Mouse (Mus musculus) retina, postnatal 1 day (tissue): ENCODE results near the gene D11Wsu47e.
"Not testable (repeated sequence)": the region's sequence is repeated elsewhere in the genome, so short reads cannot be mapped to it uniquely, and the experiment has no call there.

Experiments used
- DNase-seq: peaks from one replicate; pipeline ENCODE4 v3.0.0-alpha.2; 2012

Gene D11Wsu47e

GRCm38 (mm10) chr11:113683957-113684706 lies at the start of gene D11Wsu47e, which contains the start of gene Fam104a:
Gene D11Wsu47e (plus strand): TSS chr11:113684412.
Gene Fam104a (minus strand): TSS chr11:113684155.
- peak; percentile 98 for DNase-seq

GRCm38 (mm10) chr11:113634699-113635121 lies 49.5 kb upstream of the D11Wsu47e start:
- peak; percentile 44 for DNase-seq

DNA sequence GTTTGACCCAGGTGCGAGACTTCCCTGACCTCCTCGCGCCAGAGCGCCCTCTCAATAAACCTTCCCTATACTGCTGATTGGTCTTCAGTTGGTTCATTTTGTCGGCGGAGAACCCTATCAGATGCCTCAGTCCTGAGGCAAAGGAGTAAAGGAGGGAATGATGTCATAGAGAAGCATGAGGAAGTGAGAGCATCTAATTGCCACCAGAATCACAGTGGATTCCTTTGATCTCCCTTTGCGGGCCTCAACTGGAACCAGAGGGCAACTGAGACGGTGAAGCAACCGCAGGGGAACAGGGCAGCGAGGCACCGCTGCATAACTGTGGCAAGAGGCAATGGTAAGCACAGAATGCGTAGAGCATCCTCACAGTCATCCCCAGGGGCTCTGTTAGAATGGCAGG lies 45.5 kb upstream of the D11Wsu47e start:
- DNase-seq, result no peak

- no peak for DNase-seq
These were observed 39.0 kb upstream of the D11Wsu47e start for GRCm38 (mm10) chr11:113645181-113645580.

- peak; percentile 85 for DNase-seq
These were observed 36.1 kb upstream of the D11Wsu47e start for GRCm38 (mm10) chr11:113648152-113648551.

GRCm38 (mm10) chr11:113648690-113649352 lies 35.4 kb upstream of the D11Wsu47e start, which contains the start of gene Cog1:
Gene Cog1 (plus strand): TSS chr11:113649169.
- peak; percentile 11 for DNase-seq

- peak; percentile 86 for DNase-seq
These were observed 34.6 kb upstream of the D11Wsu47e start, which contains the start of gene Slc39a11 for GRCm38 (mm10) chr11:113649353-113650210. Gene Slc39a11 (minus strand): TSS chr11:113650079.

DNA sequence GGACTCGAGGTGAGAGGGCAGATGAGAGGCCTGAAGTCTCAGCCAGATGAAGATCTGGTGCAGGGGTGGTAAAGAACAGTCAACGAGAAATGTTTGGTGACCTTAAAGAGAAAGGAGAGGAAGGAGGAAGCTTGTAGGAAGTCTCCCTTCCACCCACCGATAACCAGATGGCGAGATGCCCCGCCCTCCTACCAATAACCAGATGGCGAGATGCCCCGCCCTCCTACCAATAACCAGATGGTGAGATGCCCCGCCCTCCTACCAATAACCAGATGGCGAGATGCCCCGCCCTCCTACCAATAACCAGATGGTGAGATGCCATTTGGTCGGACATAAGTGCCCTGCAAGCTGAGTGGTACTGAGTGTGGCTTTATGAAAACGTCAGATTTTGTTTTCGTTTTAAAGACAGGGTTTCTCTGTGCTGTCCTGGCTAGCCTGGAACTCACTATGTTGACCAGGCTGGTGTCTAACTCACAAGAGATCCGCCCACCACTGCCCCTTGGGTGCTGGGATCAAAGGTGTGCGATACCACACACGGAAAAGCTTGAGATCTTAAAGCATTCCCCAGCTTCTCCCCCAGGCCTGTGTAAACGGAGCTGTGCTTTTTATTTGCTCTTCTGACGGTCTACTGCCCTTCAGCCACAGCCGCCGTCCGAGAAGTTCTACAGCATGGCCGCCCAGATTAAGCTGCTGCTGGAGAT lies 32.9 kb upstream of the D11Wsu47e start:
- DNase-seq, result peak; percentile 23

- DNase-seq, result peak; percentile 78
These were observed 32.3 kb upstream of the D11Wsu47e start for GRCm38 (mm10) chr11:113651907-113652273.

- DNase-seq, result no peak
These were observed 31.7 kb upstream of the D11Wsu47e start for GRCm38 (mm10) chr11:113652516-113652915.

- DNase-seq, result no peak
These were observed 30.1 kb upstream of the D11Wsu47e start for GRCm38 (mm10) chr11:113654105-113654504.

DNA sequence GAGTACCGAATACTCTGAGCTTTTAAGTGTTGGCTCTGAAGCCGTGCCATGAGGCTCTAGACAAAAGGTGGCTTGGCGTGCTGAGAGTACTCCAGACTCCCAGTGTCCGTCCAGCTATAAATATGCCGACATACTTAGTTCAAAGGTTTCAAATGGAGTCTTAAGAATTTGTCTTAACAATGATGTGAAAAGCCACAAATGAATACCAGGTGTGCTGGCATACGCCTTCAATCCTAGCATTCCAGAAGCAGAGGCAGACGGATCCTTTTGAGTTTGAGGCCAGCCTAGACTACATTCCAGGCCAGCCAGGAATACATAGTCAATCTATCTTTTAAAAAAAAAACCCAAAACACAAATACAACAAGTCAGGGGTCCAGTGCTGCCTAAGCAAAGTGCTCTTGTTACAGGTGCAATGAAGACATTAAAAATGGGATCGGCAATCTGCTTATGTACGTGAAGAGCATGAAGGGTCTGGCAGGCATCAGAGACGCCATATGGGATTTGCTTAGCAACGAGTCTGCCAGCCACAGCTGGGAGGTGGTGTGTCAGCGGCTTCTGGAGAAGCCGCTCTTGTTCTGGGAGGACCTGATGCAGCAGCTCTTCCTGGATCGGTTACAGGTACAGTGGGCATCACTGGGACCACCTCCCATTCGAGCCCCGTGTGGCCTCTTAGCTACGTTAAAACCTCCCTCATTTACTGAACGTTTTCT lies 29.5 kb upstream of the D11Wsu47e start:
- no peak for DNase-seq

DNA sequence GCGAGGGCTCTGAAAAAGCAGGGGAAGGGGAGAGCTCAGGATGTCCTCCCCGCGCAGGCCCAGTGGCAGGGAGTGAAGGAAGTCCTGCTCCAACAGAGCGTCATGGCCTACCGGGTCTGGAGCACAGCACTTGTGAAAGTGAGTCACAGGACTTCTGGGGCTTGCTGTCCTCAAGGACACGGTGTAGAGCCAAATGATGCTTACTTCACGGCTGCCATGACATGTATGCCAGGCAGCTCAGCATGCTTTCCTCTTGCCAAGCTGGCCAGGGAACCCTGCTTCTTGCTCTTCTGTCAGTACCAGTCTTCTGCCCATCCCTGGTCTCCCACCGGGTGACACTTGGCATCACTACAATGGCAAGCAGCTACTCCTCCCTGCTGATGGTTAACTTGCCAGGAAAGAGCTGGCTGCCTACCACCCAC lies 27.7 kb upstream of the D11Wsu47e start:
- DNase-seq, result no peak

GRCm38 (mm10) chr11:113657221-113657620 lies 27.0 kb upstream of the D11Wsu47e start:
- DNase-seq, result no peak

DNA sequence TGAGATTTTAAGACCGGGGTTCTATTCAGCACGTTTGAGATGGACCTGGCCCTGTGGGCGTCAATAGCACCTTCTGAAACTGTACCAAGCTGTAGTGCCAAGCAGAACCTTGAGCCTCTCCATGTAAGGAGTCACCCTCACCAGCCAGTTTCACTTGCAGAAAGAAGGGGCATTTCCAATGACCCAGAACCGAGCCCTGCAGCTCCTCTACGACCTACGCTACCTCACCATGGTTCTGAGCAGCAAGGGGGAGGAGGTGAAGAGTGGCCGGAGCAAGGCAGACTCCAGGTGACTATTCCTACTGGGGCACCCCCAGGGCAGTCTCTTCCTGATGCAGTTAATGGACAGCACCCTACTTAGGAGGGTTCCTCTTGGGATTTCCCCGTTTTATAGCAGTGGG lies 25.9 kb upstream of the D11Wsu47e start:
- DNase-seq, result no peak

DNA sequence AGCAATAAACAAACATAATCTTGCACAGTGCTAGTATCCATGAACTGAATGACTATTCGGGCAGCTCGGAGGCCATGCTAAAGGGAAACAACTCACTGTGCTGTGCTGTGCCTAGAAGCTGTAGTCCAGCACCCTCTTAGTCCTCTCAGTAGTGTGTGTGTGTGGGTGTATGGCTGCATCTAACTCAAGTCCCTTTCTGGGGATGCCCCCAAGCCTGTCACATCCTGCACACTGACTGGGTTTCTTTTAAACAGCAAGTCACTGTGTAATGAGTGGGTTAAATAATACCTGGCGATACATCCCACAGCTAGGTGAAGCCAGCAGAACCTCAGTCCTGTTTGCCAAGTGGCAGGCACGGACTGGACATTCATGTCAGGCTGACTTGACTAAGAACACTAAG lies 25.4 kb upstream of the D11Wsu47e start:
- DNase-seq, result no peak

GRCm38 (mm10) chr11:113660213-113660612 lies 24.0 kb upstream of the D11Wsu47e start:
- DNase-seq, result not testable (repeated sequence)

DNA sequence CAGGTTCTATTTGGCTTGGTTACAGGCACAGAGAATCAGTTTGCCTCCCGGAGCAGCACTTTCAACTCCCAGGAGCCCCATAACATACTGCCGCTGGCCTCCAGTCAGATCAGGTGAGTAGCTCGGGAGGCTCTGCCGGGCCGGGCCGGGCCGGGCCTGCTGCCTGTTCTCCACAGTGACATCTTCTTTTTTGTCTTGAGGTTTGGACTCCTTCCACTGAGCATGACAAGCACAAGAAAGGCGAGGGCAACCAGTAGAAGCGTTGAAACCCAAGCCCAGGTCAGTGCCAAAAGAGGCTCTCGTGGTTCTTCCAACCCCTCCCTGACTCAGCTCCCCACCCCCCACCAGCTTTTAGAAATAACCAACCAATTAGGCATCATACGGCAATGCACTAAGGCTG lies 23.3 kb upstream of the D11Wsu47e start:
- no peak for DNase-seq

DNA sequence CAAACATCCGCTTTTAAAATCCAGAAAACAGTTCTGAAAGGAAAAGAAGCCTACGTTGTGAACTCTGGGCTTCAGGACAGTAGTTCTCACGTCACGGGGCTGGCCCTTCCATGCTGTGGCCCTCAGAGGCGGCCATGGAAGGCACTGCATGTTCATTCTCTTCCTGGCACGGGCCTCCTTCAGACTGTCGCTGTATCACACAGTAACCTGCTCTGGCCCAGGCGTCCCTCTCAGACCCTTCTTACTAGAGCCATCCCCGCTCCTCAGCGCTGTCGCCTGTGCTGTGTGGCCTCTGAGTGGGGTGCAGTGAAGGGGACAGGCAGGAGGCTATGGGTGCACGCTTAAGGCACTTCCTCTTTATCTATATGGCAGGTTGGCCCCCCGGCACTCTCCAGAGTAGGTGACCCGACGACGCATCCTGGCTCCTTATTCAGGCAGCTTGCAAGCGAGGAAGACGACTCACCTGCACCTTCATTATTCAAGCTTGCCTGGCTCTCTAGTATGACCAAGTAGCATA lies 22.3 kb upstream of the D11Wsu47e start:
- DNase-seq, result no peak

GRCm38 (mm10) chr11:113664279-113664678 lies 19.9 kb upstream of the D11Wsu47e start:
- DNase-seq, result no peak

GRCm38 (mm10) chr11:113666205-113666604 lies 18.0 kb upstream of the D11Wsu47e start:
- no peak for DNase-seq

DNA sequence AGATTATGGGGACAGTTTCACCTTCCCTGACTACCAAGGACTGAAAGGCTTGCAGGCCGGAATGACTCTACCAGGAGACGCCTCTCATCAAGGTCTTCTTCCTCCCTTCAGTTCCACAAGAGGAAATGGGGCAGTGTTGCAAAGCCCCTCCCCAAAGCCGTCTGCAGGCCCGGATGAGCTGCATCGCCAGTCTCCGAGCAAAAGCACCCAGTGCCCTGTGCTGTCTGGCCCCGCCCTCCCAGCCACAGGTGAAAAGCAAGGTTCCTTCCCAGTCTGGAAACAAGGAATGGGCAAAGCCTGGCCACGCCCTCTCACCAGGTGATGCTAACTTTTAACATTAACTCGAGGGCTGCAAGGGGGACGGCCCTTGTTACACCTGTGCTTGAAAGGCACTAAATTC lies 17.6 kb upstream of the D11Wsu47e start:
- no peak for DNase-seq
